Mouse (Mus musculus) forebrain, embryonic 15.5 days (tissue): ENCODE measurements at regions not wholly inside any gene's neighbourhood (a gene's known extent, or its start where the extent isn't known, plus 50 kb on each side); places are given as distances from the start of the nearest gene placed in this dataset.

Experiments used
- ATAC-seq: fragments of 200-750 bp; cut with Nextera tagmentation; replicated peaks from 2 replicates; pipeline ENCODE4 v1.8.0; 2017; ENCODE audit warnings: mild to moderate bottlenecking, moderate TSS enrichment, moderate library complexity
- H3K27ac ChIP-seq: fragments of 300-500 bp; sonication (generic); replicated peaks from 2 replicates; pipeline ENCODE4 v1.5.1; 2015; ENCODE audit warnings: mild to moderate bottlenecking, inconsistent platforms
- H3K27me3 ChIP-seq: fragments of 300-500 bp; sonication (generic); 2 replicates; pipeline ENCODE4 v1.6.1; 2015; ENCODE audit warnings: inconsistent platforms
- H3K36me3 ChIP-seq: fragments of 300-500 bp; sonication (generic); 2 replicates; pipeline ENCODE4 v1.6.1; 2015; ENCODE audit warnings: mild to moderate bottlenecking, inconsistent platforms
- H3K4me1 ChIP-seq: fragments of 300-500 bp; sonication (generic); 2 replicates; pipeline ENCODE4 v1.6.1; 2015; ENCODE audit warnings: inconsistent platforms
- H3K4me2 ChIP-seq: fragments of 300-500 bp; sonication (generic); replicated peaks from 2 replicates; pipeline ENCODE4 v1.6.1; 2015; ENCODE audit warnings: mild to moderate bottlenecking, inconsistent platforms
- H3K4me3 ChIP-seq: fragments of 300-500 bp; sonication (generic); 2 replicates; pipeline ENCODE4 v1.5.1; 2015; ENCODE audit warnings: mild to moderate bottlenecking, inconsistent platforms
- H3K9ac ChIP-seq: fragments of 300-500 bp; sonication (generic); replicated peaks from 2 replicates; pipeline ENCODE4 v1.6.1; 2015; ENCODE audit warnings: mild to moderate bottlenecking, inconsistent platforms
- H3K9me3 ChIP-seq: fragments of 300-500 bp; sonication (generic); 2 replicates; pipeline ENCODE4 v1.6.1; 2016; ENCODE audit warnings: inconsistent platforms
- WGBS: fragments of 180-500 bp; shearing (Covaris S2); methylation state at CpG from one replicate; pipeline ENCODE4 v1.1.7; 2015; ENCODE audit warnings: mixed read lengths; 5-methylcytosine and 5-hydroxymethylcytosine counted together

DNA sequence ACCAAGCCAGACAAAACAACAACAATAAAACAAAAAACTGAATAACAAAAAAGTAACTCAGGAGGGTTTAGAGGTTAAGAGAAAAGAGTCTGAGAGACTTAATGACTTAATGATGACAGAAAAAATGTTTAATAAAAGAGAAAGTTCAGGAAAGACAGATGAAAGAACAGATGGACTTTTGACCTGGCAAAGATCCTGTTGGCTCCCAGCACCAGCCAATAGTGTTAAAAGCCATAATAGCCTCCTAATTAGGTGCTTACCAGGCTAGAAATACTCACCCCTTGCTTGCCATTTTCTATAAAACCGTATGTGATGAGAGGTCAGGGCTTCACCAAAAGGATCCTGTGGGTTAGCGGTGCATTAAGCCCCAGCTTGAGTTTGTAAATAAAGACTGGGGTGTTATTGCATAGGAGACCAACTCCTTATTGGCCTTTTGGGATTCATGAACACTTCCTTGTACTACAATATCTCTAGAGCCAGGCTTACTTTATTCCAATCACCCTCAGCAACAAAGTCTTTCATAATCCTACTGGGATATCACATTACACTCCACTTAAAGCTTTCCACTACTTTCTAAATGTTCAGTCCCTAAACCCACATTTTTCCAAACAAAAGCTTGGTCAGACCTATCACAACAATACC is 282.1 kb upstream of the Rasa1 start:
- no peak for ATAC-seq
- no peak overlapping the region for H3K4me2 ChIP-seq
- H3K4me3 ChIP-seq = no peak overlapping the region
- H3K36me3 ChIP-seq = no peaks in the 10 kb centered on the region
- H3K27ac ChIP-seq = no peak overlapping the region
- WGBS = 30% methylated on average over 2 of the region's 2 CpGs
- H3K27me3 ChIP-seq = no peaks in the 10 kb centered on the region
- H3K4me1 ChIP-seq = no peaks in the 10 kb centered on the region
- H3K9me3 ChIP-seq = no peaks in the 10 kb centered on the region
- no peak overlapping the region for H3K9ac ChIP-seq

DNA sequence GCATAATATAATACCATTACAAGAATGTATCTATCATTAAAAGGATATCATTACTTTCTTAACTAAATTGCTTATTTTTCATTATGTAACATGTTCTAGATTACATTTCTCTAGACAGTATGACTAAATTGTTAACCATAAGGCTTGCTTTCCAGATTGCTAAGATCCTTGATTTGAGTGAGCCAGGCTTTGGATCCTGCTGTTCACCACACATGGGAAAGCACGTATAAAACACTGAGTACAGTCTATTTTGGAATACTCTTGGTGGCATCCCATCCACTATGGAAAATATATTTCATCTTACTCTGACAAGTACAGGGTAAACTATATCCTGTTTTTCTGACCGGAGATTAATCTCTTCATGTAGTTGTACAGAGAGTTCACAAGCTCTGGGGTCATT is 268.9 kb upstream of the Rasa1 start:
- no peak overlapping the region for H3K9ac ChIP-seq
- no peaks in the 10 kb centered on the region for H3K9me3 ChIP-seq
- H3K4me2 ChIP-seq = no peak overlapping the region
- ATAC-seq = no peak
- no peaks in the 10 kb centered on the region for H3K36me3 ChIP-seq
- WGBS = 77% methylated on average over 2 of the region's 2 CpGs
- no peaks in the 10 kb centered on the region for H3K27me3 ChIP-seq
- no peak overlapping the region for H3K4me3 ChIP-seq
- no peak overlapping the region for H3K27ac ChIP-seq
- no peaks in the 10 kb centered on the region for H3K4me1 ChIP-seq

DNA sequence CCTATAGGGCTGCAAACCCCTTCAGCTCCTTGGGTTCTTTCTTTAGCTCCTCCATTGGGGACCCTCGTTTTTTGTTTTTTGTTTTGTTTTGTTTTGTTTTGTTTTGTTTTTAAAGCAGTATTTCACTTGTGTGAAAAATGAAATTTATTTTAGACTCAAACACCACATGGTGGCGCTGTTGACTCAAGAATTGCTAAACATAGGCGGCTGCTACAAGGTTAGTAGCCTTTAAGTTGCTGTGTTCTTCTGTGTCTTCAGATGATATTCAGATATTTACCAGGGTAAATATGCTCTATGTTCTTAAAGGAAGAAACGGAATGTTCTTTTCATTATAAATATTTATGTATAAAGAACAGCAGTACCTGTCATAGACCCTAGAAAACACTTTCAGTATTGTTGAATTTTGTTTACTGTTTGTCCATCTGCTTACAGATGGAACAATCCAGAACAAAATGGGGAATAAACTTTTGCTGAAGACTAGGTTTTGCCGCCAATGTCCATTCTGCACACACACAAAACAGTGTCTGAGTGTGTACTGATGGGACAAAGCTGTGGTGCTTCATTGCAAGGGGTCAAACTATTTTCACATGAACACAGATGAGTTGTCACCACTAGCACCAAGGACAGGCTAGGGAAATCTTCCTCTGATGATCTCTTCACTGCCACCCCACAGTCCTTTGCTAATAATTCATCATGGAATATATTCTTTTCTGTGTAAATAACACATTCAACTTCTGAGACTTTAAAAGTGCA is 267.3 kb upstream of the Rasa1 start:
- WGBS = 15% methylated on average over 5 of the region's 5 CpGs
- Histone ChIP-seq H3K4me1 (no peaks in the 10 kb centered on the region), H3K4me3 (no peak overlapping the region), H3K27me3 (no peaks in the 10 kb centered on the region), H3K9ac (no peak overlapping the region), H3K27ac (no peak overlapping the region), H3K4me2 (no peak overlapping the region), H3K36me3 (no peaks in the 10 kb centered on the region), H3K9me3 (no peaks in the 10 kb centered on the region)
- ATAC-seq = peak; percentile 58

DNA sequence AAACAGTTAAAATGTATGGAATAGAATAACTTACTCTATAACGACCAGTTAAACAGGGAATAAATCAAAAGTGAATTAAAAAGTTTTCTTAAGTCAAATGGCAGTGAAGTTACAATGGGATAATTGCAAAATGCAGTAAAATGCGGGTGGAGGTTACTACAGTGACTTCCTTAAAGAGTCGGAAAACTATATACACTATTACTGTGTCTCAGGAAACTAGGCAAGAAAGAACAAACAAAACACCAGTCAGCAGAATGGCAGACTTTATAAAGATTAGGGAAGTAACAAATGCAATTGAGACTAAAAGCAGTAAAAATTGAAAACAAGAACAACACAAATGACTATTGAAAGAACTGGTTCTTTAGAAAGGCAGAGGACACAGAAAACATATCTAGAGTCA is 264.1 kb upstream of the Rasa1 start:
- Histone ChIP-seq H3K27me3 (no peaks in the 10 kb centered on the region), H3K4me3 (no peak overlapping the region), H3K9me3 (0 out of 2 replicates have a peak, but pooled peaks cover 3% of the 10 kb centered on the region), H3K27ac (no peak overlapping the region), H3K9ac (no peak overlapping the region), H3K4me1 (no peaks in the 10 kb centered on the region), H3K4me2 (no peak overlapping the region), H3K36me3 (no peaks in the 10 kb centered on the region)
- ATAC-seq = no peak
- WGBS = 79% methylated on average over 3 of the region's 3 CpGs

DNA sequence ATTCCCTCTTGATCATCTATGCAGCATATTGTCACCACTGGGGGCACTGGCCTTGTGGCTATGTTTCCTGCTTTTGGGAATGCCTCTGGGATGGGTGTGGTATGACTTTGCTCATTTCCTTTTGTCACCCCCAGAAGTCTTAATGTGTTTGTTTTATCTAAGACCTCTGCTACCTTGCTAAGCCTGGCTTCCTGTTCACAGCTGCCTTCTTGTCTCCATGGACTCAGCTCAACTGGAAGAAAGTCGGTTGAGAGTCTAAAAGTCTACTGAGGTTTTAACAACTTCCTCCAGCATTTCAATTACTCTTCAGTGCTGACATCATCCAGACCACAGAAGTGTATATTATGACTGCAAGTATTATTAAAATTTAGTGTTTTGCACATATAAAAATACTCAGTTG is 220.7 kb upstream of the Rasa1 start:
- Histone ChIP-seq H3K9me3 (no peaks in the 10 kb centered on the region), H3K27me3 (no peaks in the 10 kb centered on the region), H3K9ac (no peak overlapping the region), H3K4me3 (no peak overlapping the region), H3K4me2 (no peak overlapping the region), H3K4me1 (no peaks in the 10 kb centered on the region), H3K27ac (no peak overlapping the region), H3K36me3 (no peaks in the 10 kb centered on the region)
- WGBS = 82% methylated on average over 1 of the region's 1 CpGs
- ATAC-seq = no peak

DNA sequence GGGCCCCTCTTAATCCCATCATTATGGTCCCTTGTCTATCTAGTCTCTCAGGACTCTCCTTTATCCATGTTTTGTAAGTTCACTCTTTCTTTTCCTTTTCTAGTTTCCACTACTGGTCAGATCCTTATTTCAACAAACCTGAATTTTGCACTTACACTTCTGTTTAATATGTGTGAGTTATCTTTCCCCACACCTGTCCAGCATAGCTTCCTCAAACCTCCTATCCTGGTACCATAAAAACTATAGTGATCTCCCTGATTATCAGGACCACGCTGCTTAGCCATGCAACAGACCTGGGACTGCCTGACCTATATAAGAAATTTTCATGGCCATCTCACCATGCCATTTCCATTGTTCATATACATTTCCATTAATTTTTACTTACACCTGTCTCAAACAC is 219.6 kb upstream of the Rasa1 start:
- Histone ChIP-seq H3K4me2 (no peak overlapping the region), H3K4me3 (no peak overlapping the region), H3K9me3 (no peaks in the 10 kb centered on the region), H3K27ac (no peak overlapping the region), H3K4me1 (no peaks in the 10 kb centered on the region), H3K27me3 (no peaks in the 10 kb centered on the region), H3K9ac (no peak overlapping the region), H3K36me3 (no peaks in the 10 kb centered on the region)
- 86% methylated on average over 1 of the region's 1 CpGs for WGBS
- no peak for ATAC-seq

DNA sequence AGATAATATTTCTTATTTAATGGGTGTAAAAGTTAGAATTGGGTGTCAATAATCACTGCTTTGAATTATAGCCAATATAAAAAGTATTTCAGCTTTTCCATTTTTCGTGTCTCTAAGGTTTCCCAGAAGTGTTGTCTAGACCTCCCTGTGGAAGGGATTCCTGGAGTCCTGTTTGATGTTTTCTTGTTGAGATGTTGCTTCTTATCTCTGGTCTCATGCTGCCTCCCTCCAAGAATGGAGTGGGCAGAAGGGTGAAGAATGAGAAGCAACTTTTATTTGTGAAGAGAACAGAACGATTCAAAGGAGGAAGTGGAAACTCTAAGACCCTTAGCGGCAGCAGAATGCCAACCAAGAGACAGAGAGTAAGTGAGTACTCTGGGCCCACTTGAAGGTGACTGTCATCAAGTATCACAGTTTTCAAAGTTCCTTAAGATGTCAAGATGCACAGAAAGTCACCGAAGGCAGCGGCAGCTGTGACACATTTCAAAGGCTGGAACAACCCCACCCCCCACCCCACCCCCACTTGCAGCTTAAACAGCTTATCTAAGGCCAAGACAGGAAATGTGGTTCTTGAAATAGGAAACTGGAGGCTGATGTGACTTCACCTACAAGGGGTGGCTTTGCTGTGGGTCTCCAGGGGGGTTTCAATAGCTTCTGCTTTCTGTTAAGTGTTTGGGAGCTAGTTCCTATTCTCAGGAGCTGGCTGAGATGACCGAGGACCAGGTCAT is 218.6 kb upstream of the Rasa1 start:
- Histone ChIP-seq H3K4me2 (no peak overlapping the region), H3K36me3 (no peaks in the 10 kb centered on the region), H3K27me3 (no peaks in the 10 kb centered on the region), H3K4me3 (no peak overlapping the region), H3K9ac (no peak overlapping the region), H3K4me1 (no peaks in the 10 kb centered on the region), H3K27ac (no peak overlapping the region), H3K9me3 (no peaks in the 10 kb centered on the region)
- no peak for ATAC-seq
- 80% methylated on average over 6 of the region's 6 CpGs for WGBS

DNA sequence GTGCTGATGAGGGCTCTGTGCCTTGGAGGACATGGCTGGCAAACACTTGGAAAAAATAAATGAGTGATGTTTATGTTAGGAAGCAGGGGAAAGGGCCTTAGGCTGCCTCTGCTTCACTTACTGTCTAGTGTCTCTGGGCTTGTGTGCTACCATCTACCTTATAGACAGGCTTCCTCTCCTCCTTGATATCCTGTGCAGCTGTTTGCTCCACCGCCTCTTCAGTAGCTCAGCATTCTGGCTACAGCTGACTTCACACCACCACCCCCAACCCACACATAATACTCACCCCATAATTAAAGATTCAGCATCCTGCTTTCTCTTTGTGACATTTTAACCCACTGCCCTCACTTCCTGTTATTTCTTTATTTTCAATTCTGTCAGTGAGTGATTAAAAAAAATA is 217.9 kb upstream of the Rasa1 start:
- Histone ChIP-seq H3K4me1 (no peaks in the 10 kb centered on the region), H3K4me2 (no peak overlapping the region), H3K36me3 (no peaks in the 10 kb centered on the region), H3K27ac (no peak overlapping the region), H3K9ac (no peak overlapping the region), H3K9me3 (no peaks in the 10 kb centered on the region), H3K4me3 (no peak overlapping the region), H3K27me3 (no peaks in the 10 kb centered on the region)
- 77% methylated on average over 1 of the region's 1 CpGs for WGBS
- ATAC-seq = no peak

DNA sequence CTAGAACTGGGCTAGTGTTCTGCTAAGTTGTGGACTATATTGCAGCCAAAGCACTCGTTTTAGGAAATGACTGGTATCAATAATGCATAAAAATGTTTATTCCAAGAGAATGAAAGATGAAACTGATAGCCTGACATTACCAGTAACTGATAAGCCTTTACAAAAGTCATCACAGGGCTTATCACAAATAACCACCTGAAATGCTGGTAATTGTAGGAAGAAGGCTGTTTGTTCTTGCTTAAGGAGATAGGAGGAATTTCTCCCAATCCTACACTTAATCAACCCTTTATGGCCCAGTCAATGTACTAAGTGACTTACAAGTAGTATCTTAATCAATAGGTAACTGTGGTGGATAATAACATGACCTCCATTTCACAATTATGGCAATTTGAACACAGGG is 217.1 kb upstream of the Rasa1 start:
- 67% methylated on average over 1 of the region's 1 CpGs for WGBS
- Histone ChIP-seq H3K4me1 (no peaks in the 10 kb centered on the region), H3K9me3 (no peaks in the 10 kb centered on the region), H3K36me3 (no peaks in the 10 kb centered on the region), H3K4me2 (no peak overlapping the region), H3K9ac (no peak overlapping the region), H3K4me3 (no peak overlapping the region), H3K27ac (no peak overlapping the region), H3K27me3 (no peaks in the 10 kb centered on the region)
- ATAC-seq = no peak

DNA sequence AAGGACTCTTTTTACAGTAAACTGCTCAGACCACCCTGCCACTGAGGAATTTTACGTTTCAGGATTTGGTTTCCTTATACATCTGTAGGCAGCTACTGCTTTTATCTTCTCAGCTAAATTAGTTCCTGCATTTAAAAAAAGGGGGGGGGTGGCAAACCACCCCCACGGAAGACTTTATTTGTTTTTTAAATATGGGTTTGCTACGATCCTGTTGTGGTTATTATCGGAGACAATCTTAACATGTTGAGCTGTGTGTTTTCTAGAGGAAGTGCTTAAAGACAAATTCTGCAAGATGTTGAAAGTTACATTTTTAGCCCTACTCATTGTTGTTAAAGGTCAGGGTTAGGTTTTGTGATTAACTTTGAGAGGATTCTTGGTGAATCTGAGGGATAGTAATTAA is 216.1 kb upstream of the Rasa1 start:
- H3K4me1 ChIP-seq = no peaks in the 10 kb centered on the region
- no peak for ATAC-seq
- H3K9ac ChIP-seq = no peak overlapping the region
- H3K4me2 ChIP-seq = no peak overlapping the region
- no peaks in the 10 kb centered on the region for H3K36me3 ChIP-seq
- no peak overlapping the region for H3K27ac ChIP-seq
- no peaks in the 10 kb centered on the region for H3K9me3 ChIP-seq
- H3K27me3 ChIP-seq = no peaks in the 10 kb centered on the region
- no peak overlapping the region for H3K4me3 ChIP-seq
- WGBS = 80% methylated on average over 4 of the region's 4 CpGs

DNA sequence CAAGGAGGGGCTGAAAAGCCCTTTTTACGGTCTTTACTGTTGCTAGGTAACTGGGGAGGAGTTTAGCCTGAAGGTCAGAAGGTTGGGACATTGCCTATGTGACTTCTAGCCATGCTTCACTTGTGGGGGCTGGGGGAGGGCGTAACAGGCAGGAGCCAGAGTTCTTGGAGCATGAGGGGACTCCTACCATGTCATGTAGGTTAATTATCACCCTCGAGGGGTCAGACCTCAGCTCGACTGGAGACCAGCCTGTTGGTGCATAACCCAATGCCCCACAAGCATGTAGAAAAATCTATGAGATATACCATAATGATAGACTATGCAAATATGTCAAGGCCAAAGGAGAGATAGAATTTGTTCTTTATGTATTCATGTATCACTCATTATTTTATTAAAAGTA is 215.1 kb upstream of the Rasa1 start:
- H3K27me3 ChIP-seq = no peaks in the 10 kb centered on the region
- H3K9me3 ChIP-seq = no peaks in the 10 kb centered on the region
- no peak overlapping the region for H3K4me2 ChIP-seq
- H3K4me1 ChIP-seq = no peaks in the 10 kb centered on the region
- no peak overlapping the region for H3K9ac ChIP-seq
- ATAC-seq = no peak
- no peak overlapping the region for H3K27ac ChIP-seq
- WGBS = 63% methylated on average over 4 of the region's 4 CpGs
- no peaks in the 10 kb centered on the region for H3K36me3 ChIP-seq
- H3K4me3 ChIP-seq = no peak overlapping the region

DNA sequence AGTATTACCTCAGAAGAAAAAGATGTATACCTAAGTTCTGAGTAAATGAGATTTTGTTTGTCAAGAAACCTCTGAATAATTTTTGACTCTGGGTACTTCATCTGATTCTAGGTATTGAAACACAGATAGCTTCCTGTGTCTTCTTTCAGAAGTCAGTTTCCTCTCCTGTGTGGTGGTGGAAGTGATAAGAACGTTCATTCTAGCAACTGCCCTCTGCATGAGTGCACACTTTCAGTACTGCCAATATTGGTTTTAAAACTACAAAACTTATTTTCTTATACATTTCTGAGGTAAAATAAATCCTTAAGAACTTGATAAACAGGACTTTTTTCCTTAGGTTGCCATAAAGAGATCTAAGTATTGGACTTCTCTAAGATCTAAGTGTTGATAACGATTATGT is 209.8 kb upstream of the Rasa1 start:
- Histone ChIP-seq H3K9ac (no peak overlapping the region), H3K9me3 (no peaks in the 10 kb centered on the region), H3K4me2 (no peak overlapping the region), H3K27me3 (no peaks in the 10 kb centered on the region), H3K27ac (no peak overlapping the region), H3K4me1 (no peaks in the 10 kb centered on the region), H3K36me3 (no peaks in the 10 kb centered on the region), H3K4me3 (no peak overlapping the region)
- no peak for ATAC-seq
- 95% methylated on average over 2 of the region's 2 CpGs for WGBS
